Mouse (Mus musculus): ENCODE data around the gene Asb18. TPM values are rescaled to one million over a fixed set of nuclear protein-coding genes. Genes with fewer than 3 reads are reported as not detected.

Asb18 gene
- total RNA-seq, 2 experiments from 2014 or later: 5.1 to 5.8 TPM

GRCm38 (mm10) chr1:89933028-89933427 lies 81.4 kb downstream of the Asb18 start:
- no peak for DNase-seq

- no peak for DNase-seq
These were observed 81.8 kb downstream of the Asb18 start for GRCm38 (mm10) chr1:89932616-89933015.

- DNase-seq: no peak
These were observed 82.4 kb downstream of the Asb18 start for GRCm38 (mm10) chr1:89932021-89932423.

- peak; percentile 53 for DNase-seq
These were observed 83.3 kb downstream of the Asb18 start, which contains the start of gene Gbx2 for GRCm38 (mm10) chr1:89931120-89931519. Gene Gbx2 (minus strand): TSS chr1:89931179.

GRCm38 (mm10) chr1:89930551-89930950 lies 83.9 kb downstream of the Asb18 start:
- no peak for DNase-seq

- DNase-seq: peak; percentile 25
These were observed 84.6 kb downstream of the Asb18 start for GRCm38 (mm10) chr1:89929721-89930505.

- no peak for DNase-seq
These were observed 85.3 kb downstream of the Asb18 start for GRCm38 (mm10) chr1:89929181-89929580.

GRCm38 (mm10) chr1:89928676-89929075 lies 85.8 kb downstream of the Asb18 start:
- DNase-seq: no peak

- DNase-seq: no peak
These were observed 87.3 kb downstream of the Asb18 start for GRCm38 (mm10) chr1:89927061-89927661.

- DNase-seq: no peak
These were observed 87.8 kb downstream of the Asb18 start for GRCm38 (mm10) chr1:89926583-89927060.

- DNase-seq: no peak
These were observed 88.8 kb downstream of the Asb18 start for GRCm38 (mm10) chr1:89925501-89926190.

- DNase-seq: no peak
These were observed 90.8 kb downstream of the Asb18 start for GRCm38 (mm10) chr1:89923642-89924020.

- DNase-seq: no peak
These were observed 91.4 kb downstream of the Asb18 start for GRCm38 (mm10) chr1:89922883-89923641.

GRCm38 (mm10) chr1:89922282-89922681 lies 92.2 kb downstream of the Asb18 start:
- DNase-seq: no peak

GRCm38 (mm10) chr1:89921806-89922205 lies 92.7 kb downstream of the Asb18 start:
- no peak for DNase-seq

GRCm38 (mm10) chr1:89919206-89919605 lies 95.3 kb downstream of the Asb18 start:
- DNase-seq: no peak

GRCm38 (mm10) chr1:89918111-89918510 lies 96.4 kb downstream of the Asb18 start:
- DNase-seq: no peak

GRCm38 (mm10) chr1:89913611-89914010 lies 100.9 kb downstream of the Asb18 start:
- DNase-seq: no peak

- DNase-seq: no peak
These were observed 102.1 kb downstream of the Asb18 start for GRCm38 (mm10) chr1:89912392-89912791.

- no peak for DNase-seq
These were observed 104.7 kb downstream of the Asb18 start for GRCm38 (mm10) chr1:89909796-89910195.

- no peak for DNase-seq
These were observed 111.8 kb downstream of the Asb18 start for GRCm38 (mm10) chr1:89902641-89903040.

- no peak for DNase-seq
These were observed 112.2 kb downstream of the Asb18 start for GRCm38 (mm10) chr1:89902236-89902635.
